Mouse (Mus musculus) CH12.LX (cell line): ENCODE measurements around the gene Lepr. TPM values are rescaled to one million over a fixed set of nuclear protein-coding genes. Genes with fewer than 3 reads are reported as not detected.

ENCODE experiments used
- DNase-seq: peaks from one replicate; pipeline ENCODE4 v3.0.0-alpha.2; 2013; ENCODE audit errors: extremely low read depth
- H3K27ac ChIP-seq: 2 replicates; pipeline ENCODE4 v1.5.1; 2012; ENCODE audit warnings: low read depth, mild to moderate bottlenecking, control low read depth, moderate library complexity; ENCODE audit not compliant: insufficient read depth
- H3K27me3 ChIP-seq: replicated peaks from 2 replicates; pipeline ENCODE3; 2012; ENCODE audit warnings: inconsistent platforms
- H3K36me3 ChIP-seq, 2 experiments: replicated peaks in 1 of 2; 2 replicates each; pipeline versions ENCODE3 to v1.6.1; 2012; ENCODE audit warnings: inconsistent platforms in 1 of 2, low read length in 1 of 2, mild to moderate bottlenecking in 1 of 2, mixed read lengths in 1 of 2, moderate library complexity in 1 of 2; ENCODE audit not compliant: control insufficient read depth in 1 of 2, insufficient read depth in 1 of 2
- H3K4me1 ChIP-seq, 2 experiments: 2 replicates each; pipeline ENCODE4 v1.6.1; 2012; ENCODE audit warnings: inconsistent platforms in 1 of 2, moderate library complexity in 1 of 2; ENCODE audit not compliant: insufficient read depth in 2 of 2, control insufficient read depth in 1 of 2
- H3K4me2 ChIP-seq: 2 replicates; pipeline ENCODE4 v1.6.1; 2012; ENCODE audit warnings: low read depth, mild to moderate bottlenecking, control low read depth; ENCODE audit not compliant: poor library complexity, insufficient read depth, severe bottlenecking
- H3K4me3 ChIP-seq, 3 experiments: fragments of 150-350 bp in 1 of 3; sonication (generic) in 1 of 3; replicated peaks in 1 of 3; 2 replicates each; pipeline versions ENCODE3 to v1.5.1; 2011 to 2012; ENCODE audit warnings: low read depth in 2 of 3, low read length in 2 of 3, mild to moderate bottlenecking in 2 of 3, moderate library complexity in 2 of 3, control low read depth in 1 of 3, improper control_type of control experiment in 1 of 3, inconsistent platforms in 1 of 3, mixed read lengths in 1 of 3; ENCODE audit not compliant: poor library complexity in 1 of 3
- H3K79me2 ChIP-seq: replicated peaks from 2 replicates; pipeline ENCODE4 v1.6.1; 2012; ENCODE audit warnings: mild to moderate bottlenecking, moderate library complexity; ENCODE audit not compliant: control insufficient read depth, poor library complexity, insufficient read depth, severe bottlenecking; ENCODE audit errors: extremely low read depth
- H3K9ac ChIP-seq: 2 replicates; pipeline ENCODE4 v1.6.1; 2012; ENCODE audit warnings: low read depth, mild to moderate bottlenecking, control low read depth, moderate library complexity; ENCODE audit not compliant: insufficient read depth
- H3K9me3 ChIP-seq: replicated peaks from 2 replicates; pipeline ENCODE3; 2012; ENCODE audit warnings: low read length, inconsistent platforms, mixed read lengths
- BHLHE40 ChIP-seq: IDR thresholded peaks from 2 replicates; pipeline ENCODE4 v1.6.1; 2011; ENCODE audit warnings: mild to moderate bottlenecking, low read depth, low read length, improper control_type of control experiment
- CHD1 ChIP-seq: IDR thresholded peaks from 2 replicates; pipeline ENCODE4 v1.6.1; 2012; ENCODE audit warnings: low read depth, low read length, improper control_type of control experiment, inconsistent platforms
- CHD2 ChIP-seq: IDR thresholded peaks from 2 replicates; pipeline ENCODE4 v1.6.1; 2011; ENCODE audit warnings: low read length, improper control_type of control experiment
- CTCF ChIP-seq, 2 experiments: IDR thresholded peaks in 1 of 2; conservative IDR thresholded peaks in 1 of 2; 2 replicates each; pipeline ENCODE4 v1.5.1; 2011 to 2012; ENCODE audit warnings: low read depth in 2 of 2, low read length in 2 of 2, improper control_type of control experiment in 1 of 2, inconsistent platforms in 1 of 2, mild to moderate bottlenecking in 1 of 2, moderate library complexity in 1 of 2
- E2F4 ChIP-seq: IDR thresholded peaks from 2 replicates; pipeline ENCODE4 v1.6.1; 2011; ENCODE audit warnings: low read depth, low read length, improper control_type of control experiment; ENCODE audit not compliant: insufficient replicate concordance
- EP300 ChIP-seq: IDR thresholded peaks from 2 replicates; pipeline ENCODE4 v1.6.1; 2011; ENCODE audit warnings: low read length, improper control_type of control experiment
- ETS1 ChIP-seq: conservative IDR thresholded peaks from 2 replicates; pipeline ENCODE4 v1.6.1; 2012; ENCODE audit warnings: low read depth, mild to moderate bottlenecking, inconsistent platforms, low read length, improper control_type of control experiment, moderate library complexity
- JUN ChIP-seq: IDR thresholded peaks from 2 replicates; pipeline ENCODE4 v1.6.1; 2011; ENCODE audit warnings: low read depth, mild to moderate bottlenecking, low read length, improper control_type of control experiment, moderate library complexity; ENCODE audit not compliant: insufficient read depth
- JUND ChIP-seq: conservative IDR thresholded peaks from 2 replicates; pipeline ENCODE4 v1.6.1; 2011; ENCODE audit warnings: low read depth, low read length, improper control_type of control experiment
- KAT2A ChIP-seq: IDR thresholded peaks from 2 replicates; pipeline ENCODE4 v1.6.1; 2012; ENCODE audit warnings: low read length, improper control_type of control experiment, inconsistent platforms; ENCODE audit not compliant: insufficient replicate concordance
- MAX ChIP-seq: IDR thresholded peaks from 2 replicates; pipeline ENCODE4 v1.6.1; 2011; ENCODE audit warnings: low read length, improper control_type of control experiment
- MAZ ChIP-seq: IDR thresholded peaks from 2 replicates; pipeline ENCODE4 v1.6.1; 2012; ENCODE audit warnings: low read depth, mild to moderate bottlenecking, inconsistent platforms, low read length, improper control_type of control experiment, moderate library complexity
- MXI1 ChIP-seq: IDR thresholded peaks from 2 replicates; pipeline ENCODE4 v1.6.1; 2011; ENCODE audit warnings: mild to moderate bottlenecking, low read depth, low read length, improper control_type of control experiment
- NELFE ChIP-seq: IDR thresholded peaks from 2 replicates; pipeline ENCODE4 v1.6.1; 2011; ENCODE audit warnings: low read depth, low read length, improper control_type of control experiment
- NRF1 ChIP-seq: IDR thresholded peaks from 2 replicates; pipeline ENCODE4 v1.6.1; 2014; ENCODE audit warnings: low read depth, mild to moderate bottlenecking, inconsistent platforms, low read length, improper control_type of control experiment, moderate library complexity
- PAX5 ChIP-seq: IDR thresholded peaks from 2 replicates; pipeline ENCODE4 v1.6.1; 2012; ENCODE audit warnings: low read length, inconsistent platforms, mixed read lengths
- POLR2A ChIP-seq: IDR thresholded peaks from 2 replicates; pipeline ENCODE4 v1.6.1; 2011; ENCODE audit warnings: low read depth, mild to moderate bottlenecking, improper control_type of control experiment, low read length
- RAD21 ChIP-seq: IDR thresholded peaks from 2 replicates; pipeline ENCODE4 v1.6.1; 2011; ENCODE audit warnings: low read depth, mild to moderate bottlenecking, low read length, improper control_type of control experiment, moderate library complexity
- RCOR1 ChIP-seq: conservative IDR thresholded peaks from 2 replicates; pipeline ENCODE4 v1.6.1; 2012; ENCODE audit warnings: low read depth, mild to moderate bottlenecking, inconsistent platforms, low read length, improper control_type of control experiment
- SMC3 ChIP-seq: IDR thresholded peaks from 2 replicates; pipeline ENCODE4 v1.6.1; 2011; ENCODE audit warnings: low read depth, low read length, improper control_type of control experiment
- TBP ChIP-seq: conservative IDR thresholded peaks from 2 replicates; pipeline ENCODE4 v1.6.1; 2011; ENCODE audit warnings: low read depth, low read length, improper control_type of control experiment
- UBTF ChIP-seq: IDR thresholded peaks from 2 replicates; pipeline ENCODE4 v1.6.1; 2012; ENCODE audit warnings: low read depth, mild to moderate bottlenecking, inconsistent platforms, low read length, improper control_type of control experiment, moderate library complexity
- USF2 ChIP-seq: conservative IDR thresholded peaks from 2 replicates; pipeline ENCODE4 v1.6.1; 2011; ENCODE audit warnings: low read depth, low read length, improper control_type of control experiment
- ZKSCAN1 ChIP-seq: IDR thresholded peaks from 2 replicates; pipeline ENCODE4 v1.6.1; 2012; ENCODE audit warnings: low read depth, inconsistent platforms, low read length, improper control_type of control experiment, borderline replicate concordance
- dilution Hi-C: fragments of 300-500 bp; cut with MboI; formaldehyde crosslinking; loops from 2 replicates; pipeline ENCODE4 v1.14.3; 2020; ENCODE audit warnings: low sequenced_read_pairs; ENCODE audit not compliant: extremely low pct_unique_long_range_greater_than_20kb, extremely low pct_ligation_motif_present
- in situ Hi-C: fragments of 300-500 bp; cut with MboI; formaldehyde crosslinking; loops from 3 replicates; pipeline ENCODE4 v1.14.3; 2019; ENCODE audit warnings: low sequenced_read_pairs, low pct_ligation_motif_present, low pct_unique_long_range_greater_than_20kb, mixed read lengths
- polyA plus RNA-seq: library from polyadenylated mRNA; unstranded; fragments of >175 nt; gene quantifications from 2 replicates; pipeline ENCODE4 v1.2.1, GENCODE M21; 2012; ENCODE audit warnings: low read depth; ENCODE audit not compliant: insufficient read length
- total RNA-seq, 2 experiments: library from RNA; depleted of rRNA; stranded (reverse); fragments of 300-350 nt in 1 of 2; fragments of >200 nt in 1 of 2; gene quantifications; 2 replicates each; pipeline ENCODE4 v1.2.3; 2012 to 2014

The Lepr gene
- total and polyA plus RNA-seq, 3 experiments: 0.04 TPM; not detected in 2

DNA sequence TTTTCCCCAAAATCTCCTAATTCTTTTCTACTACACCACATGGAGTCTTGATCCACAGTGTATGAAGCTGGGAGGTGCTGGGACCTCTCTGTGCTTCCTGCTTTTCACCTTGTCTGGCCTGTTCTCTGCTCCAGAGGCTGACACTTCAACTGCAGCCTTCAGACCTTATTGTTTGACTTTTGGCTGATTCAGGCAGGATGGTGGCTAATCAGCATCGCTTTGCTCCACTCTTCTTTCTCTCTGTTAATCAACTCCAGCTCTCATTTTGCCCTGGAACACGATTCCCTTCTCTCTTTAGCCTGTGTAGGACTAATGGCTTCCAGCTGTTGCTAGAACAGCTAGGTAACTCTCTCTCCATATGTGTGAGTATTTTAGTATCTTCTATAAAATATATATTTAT is 10.0 kb upstream of the Lepr start:
- no peak overlapping the region for H3K4me2 ChIP-seq
- dilution Hi-C loops: no loop called here
- H3K79me2 ChIP-seq: no peaks in the 10 kb centered on the region
- no peak overlapping the region for H3K4me3 ChIP-seq
- DNase-seq: no peak
- TF ChIP-seq BHLHE40 (no peak), CHD2 (no peak), KAT2A (no peak), CHD1 (no peak), POLR2A (no peak), SMC3 (no peak)
- in situ Hi-C loops: no loop called here
- no peaks in the 10 kb centered on the region for H3K36me3 ChIP-seq
- no peaks in the 10 kb centered on the region for H3K9me3 ChIP-seq
- no peak overlapping the region for H3K27ac ChIP-seq
- no peak overlapping the region for H3K9ac ChIP-seq
- H3K27me3 ChIP-seq: no peaks in the 10 kb centered on the region
- no peaks in the 10 kb centered on the region for H3K4me1 ChIP-seq

- Histone ChIP-seq H3K4me2 (no peak overlapping the region), H3K27me3 (no peaks in the 10 kb centered on the region), H3K4me1 (no peaks in the 10 kb centered on the region), H3K36me3 (no peaks in the 10 kb centered on the region), H3K9ac (no peak overlapping the region), H3K9me3 (no peaks in the 10 kb centered on the region)
- TF ChIP-seq ZKSCAN1: no peak
- no peak for TF ChIP-seq NRF1
- TF ChIP-seq RAD21: no peak
- TF ChIP-seq MAZ: no peak
- TF ChIP-seq EP300: no peak
- no peak for TF ChIP-seq RCOR1
- TF ChIP-seq NELFE: no peak
- no peak for TF ChIP-seq TBP
- TF ChIP-seq USF2: no peak
- TF ChIP-seq CHD1: no peak
- TF ChIP-seq UBTF: no peak
- no peak for TF ChIP-seq JUN
- no peak for TF ChIP-seq CHD2
- no peak for TF ChIP-seq PAX5
- TF ChIP-seq, all 38 proteins: peak for 0
- dilution Hi-C loops (no loop called here), in situ Hi-C loops (no loop called here)
- H3K27ac ChIP-seq: no peak overlapping the region
- H3K79me2 ChIP-seq: no peaks in the 10 kb centered on the region
- DNase-seq: no peak
- no peak overlapping the region for H3K4me3 ChIP-seq
Observed at GRCm38 (mm10) chr4:101707953-101708352, 9.3 kb upstream of the Lepr start.

- dilution Hi-C loops: no loop called here
- Histone ChIP-seq H3K4me3 (no peak overlapping the region), H3K79me2 (no peaks in the 10 kb centered on the region), H3K36me3 (no peaks in the 10 kb centered on the region), H3K4me2 (no peak overlapping the region), H3K4me1 (no peaks in the 10 kb centered on the region), H3K27me3 (no peaks in the 10 kb centered on the region), H3K9me3 (no peaks in the 10 kb centered on the region), H3K9ac (no peak overlapping the region), H3K27ac (no peak overlapping the region)
- no peak for DNase-seq
- in situ Hi-C loops: no loop called here
- no peak for TF ChIP-seq POLR2A
- no peak for TF ChIP-seq TBP
- no peak for TF ChIP-seq JUN
- no peak for TF ChIP-seq E2F4
- no peak for TF ChIP-seq CTCF (conservative IDR thresholded peaks at IDR 0.05 in 1 of 2, IDR thresholded peaks at IDR 0.05 in 1 of 2; ENCODE audit: low read depth in 2 of 2, low read length in 2 of 2)
- TF ChIP-seq SMC3: no peak
- no peak for TF ChIP-seq ETS1
- no peak for TF ChIP-seq ZKSCAN1
- TF ChIP-seq NELFE: no peak
- no peak for TF ChIP-seq CHD2
- no peak for TF ChIP-seq MAX
- TF ChIP-seq MXI1: no peak
- TF ChIP-seq KAT2A: no peak
- no peak for TF ChIP-seq UBTF
- no peak for TF ChIP-seq JUND
- TF ChIP-seq, all 38 proteins: peak for 0
Observed at GRCm38 (mm10) chr4:101710361-101710760, 6.8 kb upstream of the Lepr start.
